Mouse (Mus musculus): ENCODE data around the gene Serinc2.

GRCm38 (mm10) chr4:130264131-130264530 is 14.9 kb downstream of the Serinc2 start:
- TF ChIP-seq CTCF (IDR thresholded peaks at IDR 0.05; ENCODE audit: extremely low read depth, insufficient read length, insufficient replicate concordance, low read depth, low read length) (no peak), POLR2A (IDR thresholded peaks at IDR 0.05; ENCODE audit: low read depth, low read length) (no peak)

All from small intestine, adult 2 months (tissue).